Mouse (Mus musculus): ENCODE results near the gene Safb2.

Safb2 gene

DNA sequence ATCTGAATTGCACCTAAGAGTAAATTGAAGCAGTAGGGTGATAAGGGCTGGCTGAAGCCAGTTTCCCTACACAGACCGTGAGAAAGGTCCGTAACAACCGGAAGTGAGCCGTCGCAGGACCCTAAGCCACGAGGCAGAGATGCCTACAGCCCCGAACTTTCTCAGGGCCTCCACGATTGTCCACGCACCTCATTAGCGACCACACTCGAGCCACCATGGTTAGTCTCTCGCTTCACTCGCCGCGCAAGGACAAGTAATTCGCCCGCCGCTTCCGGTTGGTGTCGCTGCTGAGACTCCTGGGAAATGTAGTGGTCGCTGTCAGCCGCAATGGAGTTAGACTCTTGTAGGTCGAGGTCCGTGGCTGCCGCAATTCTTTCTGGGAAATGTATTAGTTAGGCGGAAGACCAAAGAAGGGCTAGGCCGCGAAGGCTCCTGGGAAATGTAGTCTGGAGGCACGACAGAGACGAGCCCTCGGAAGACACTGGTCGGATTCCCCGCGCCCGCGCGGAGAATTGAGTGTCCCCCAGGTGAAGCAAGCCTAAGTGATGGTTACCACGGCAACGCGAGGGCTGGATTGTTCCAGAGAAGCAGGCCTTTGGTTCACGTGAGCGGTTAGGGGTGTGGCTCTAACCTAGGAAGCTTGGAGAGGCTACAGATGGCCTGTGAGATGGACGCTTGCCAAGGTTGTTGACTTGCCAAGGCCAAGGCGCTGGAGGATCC, 25.2 kb upstream of the Safb2 start, which contains the start of gene 2410015M20Rik:
Gene 2410015M20Rik, minus strand, starts transcription at position 320 of the 720 bp plus-strand sequence.
- DNase-seq (ENCODE audit: low spot score in 2 of 2) = peak; percentile 95 to 96

DNA sequence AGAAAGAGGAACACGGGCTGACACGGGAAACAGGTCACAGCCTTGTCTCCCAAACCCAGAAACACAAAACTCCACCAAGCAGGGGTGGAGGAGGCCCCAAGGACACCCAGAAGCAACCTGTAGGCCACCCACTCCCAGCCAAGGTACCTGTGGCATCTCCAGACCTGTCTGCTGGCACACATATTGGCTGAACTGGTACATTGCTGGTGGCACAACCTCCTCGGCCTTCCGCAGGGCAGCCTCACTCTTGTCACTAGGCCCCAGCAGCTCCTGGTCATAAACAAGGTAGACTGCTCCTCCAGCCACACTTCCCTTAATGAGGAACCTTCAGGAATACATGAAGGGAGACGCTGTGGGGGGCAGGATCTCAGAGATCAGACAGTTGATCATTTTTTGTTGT, 24.3 kb upstream of the Safb2 start:
- DNase-seq (ENCODE audit: low spot score in 2 of 2) = no peak

DNA sequence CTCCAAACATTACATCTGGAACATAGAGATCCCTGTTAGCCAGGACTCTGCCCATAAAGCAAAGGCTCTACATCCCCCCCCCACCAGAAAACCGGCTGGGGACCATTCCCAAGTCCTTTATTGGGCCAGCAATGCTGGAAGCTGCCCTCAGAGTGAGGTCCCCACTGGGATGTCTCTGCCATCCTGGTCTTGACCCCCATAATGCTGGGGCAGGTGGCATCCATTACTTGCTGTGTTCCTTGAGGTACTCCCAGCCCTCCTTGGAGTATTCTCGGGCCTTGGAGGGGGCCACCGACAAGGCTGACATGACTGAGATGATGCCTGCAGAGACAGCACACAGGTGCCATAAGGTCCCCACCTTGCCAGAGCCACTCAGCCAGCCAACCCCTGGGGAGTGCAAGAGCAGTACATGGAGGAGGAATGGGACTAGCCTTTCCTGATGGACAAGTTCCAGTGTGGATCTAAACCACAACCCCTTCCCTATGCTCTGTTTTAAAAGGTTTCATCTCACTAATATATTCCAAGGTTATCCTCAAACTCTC, 23.2 kb upstream of the Safb2 start:
- DNase-seq (ENCODE audit: low spot score in 2 of 2) = no peak

DNA sequence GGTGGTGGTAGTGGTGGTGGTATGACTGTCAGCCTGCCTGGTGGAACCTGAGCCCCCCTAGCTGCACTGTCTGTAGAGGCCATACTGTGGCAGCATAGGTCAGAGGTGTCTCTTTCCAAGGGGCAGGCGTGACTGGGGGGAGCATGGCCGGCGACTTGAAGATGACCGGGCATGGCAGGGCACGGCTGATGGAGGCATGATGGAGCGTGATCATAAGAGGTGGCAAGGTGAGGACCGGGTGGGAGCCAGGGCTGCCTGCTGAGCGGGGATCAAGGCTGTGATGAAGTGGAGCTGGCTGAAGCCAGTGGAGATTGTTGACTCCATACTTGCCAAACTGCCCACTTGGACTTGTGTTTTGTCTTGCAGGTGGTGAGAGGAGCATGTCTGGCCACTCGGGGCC, 21.0 kb upstream of the Safb2 start:
- DNase-seq (ENCODE audit: low spot score in 2 of 2) = no peak

DNA sequence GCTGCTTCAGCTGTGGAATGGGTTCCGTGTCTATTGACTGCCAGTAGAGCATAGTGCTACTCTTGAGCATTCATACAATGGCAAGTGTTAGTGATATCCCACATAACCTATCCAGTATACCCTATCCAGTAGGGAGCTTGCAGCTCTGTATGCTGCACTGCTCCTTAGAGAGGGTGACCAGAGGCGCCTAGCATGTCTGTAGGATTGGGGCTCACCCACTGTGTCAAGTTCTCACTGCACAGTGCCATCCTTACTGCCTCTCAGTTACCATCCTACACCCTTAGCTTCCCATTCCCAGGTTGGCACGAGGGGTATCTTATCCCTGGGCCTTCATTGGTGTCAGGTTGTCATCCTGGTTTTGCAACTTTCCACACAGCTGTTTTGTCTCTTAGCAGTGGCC, 20.0 kb upstream of the Safb2 start:
- no peak for DNase-seq (ENCODE audit: low spot score in 2 of 2)

DNA sequence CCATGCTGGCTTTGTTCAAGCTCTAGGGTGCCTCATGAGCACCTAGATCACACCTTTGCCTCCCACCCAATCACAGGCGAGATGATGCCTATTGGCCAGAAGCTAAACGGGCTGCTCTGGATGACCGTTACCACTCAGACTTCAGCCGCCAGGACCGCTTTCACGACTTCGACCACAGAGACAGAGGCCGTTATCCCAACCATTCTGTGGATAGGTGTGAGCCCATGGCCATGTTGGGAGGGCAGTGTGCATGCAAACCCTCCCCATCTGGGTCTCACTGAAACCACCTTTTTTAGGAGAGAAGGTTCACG, 19.6 kb upstream of the Safb2 start:
- no peak for DNase-seq (ENCODE audit: low spot score in 2 of 2)

DNA sequence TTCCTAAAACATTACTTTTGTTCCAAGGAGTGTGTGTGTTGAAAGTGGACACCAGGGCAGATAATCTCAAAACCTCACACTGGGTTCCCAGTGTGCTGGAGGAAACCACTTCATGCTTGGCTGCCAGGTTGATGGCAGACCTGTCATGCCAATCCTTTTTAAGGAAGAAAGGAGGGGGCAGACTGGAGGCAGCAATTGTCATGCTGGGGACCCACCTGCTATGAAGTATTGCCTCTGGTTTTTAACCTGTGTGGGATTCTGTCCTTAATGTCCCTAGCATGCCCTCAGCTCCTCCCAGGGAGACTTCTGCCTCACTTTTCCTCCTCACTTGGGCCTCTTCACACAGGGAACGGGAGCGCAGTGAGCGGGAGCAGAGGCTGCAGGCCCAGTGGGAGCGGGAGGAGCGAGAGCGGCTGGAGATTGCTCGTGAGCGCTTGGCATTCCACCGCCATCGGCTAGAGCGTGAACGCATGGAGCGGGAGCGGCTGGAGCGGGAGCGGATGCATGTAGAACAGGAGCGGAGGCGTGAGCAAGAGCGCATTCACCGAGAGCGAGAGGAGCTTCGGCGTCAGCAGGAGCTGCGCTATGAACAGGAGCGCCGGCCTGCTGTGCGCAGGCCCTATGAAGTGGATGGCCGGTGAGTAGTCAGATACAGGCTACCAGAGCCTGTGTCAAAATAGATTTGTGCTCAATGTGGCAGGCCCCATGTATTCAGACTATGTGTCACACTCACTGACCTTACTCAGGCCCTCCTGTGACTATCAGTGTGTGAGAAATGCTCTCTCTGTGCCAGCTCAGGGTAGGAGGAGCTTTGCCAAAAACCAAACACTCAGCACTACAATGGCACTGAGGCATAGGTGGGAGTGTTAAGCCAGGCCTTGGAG, 19.0 kb upstream of the Safb2 start:
- no peak for DNase-seq (ENCODE audit: low spot score in 2 of 2)

DNA sequence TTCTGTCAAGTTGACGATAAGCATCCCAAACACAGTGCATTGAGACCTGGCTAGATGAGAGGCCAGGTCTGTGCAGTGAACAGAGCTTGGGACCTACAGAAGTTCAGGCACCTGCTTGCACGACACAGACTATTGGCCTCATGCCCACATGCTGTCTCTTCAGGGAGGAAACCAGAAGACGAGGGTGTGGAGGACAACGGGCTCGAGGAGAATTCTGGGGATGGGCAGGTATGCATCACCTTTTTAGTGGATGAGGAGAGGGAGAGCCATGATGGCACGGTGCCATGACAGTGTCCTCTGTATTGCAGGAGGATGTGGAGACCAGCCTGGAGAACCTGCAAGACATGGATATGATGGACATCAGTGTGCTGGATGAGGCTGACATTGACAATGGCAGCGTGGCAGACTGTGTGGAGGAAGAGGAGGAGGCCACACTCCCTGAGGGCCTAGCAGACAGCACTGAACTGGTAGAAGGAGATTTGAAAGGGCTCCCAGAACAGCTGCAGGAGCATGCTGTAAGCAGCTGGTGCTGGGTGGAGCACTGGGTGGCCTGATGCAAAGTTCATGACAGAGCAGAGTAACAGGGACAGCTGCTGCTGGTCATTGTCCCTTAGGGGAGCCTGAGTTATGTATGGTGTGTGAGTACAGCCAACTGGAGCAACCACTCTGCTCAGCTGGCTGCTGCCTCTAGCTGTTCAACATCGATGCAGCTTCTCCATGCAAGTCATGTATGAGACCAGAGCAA, 9.3 kb upstream of the Safb2 start:
- no peak for DNase-seq (ENCODE audit: low spot score in 2 of 2)

DNA sequence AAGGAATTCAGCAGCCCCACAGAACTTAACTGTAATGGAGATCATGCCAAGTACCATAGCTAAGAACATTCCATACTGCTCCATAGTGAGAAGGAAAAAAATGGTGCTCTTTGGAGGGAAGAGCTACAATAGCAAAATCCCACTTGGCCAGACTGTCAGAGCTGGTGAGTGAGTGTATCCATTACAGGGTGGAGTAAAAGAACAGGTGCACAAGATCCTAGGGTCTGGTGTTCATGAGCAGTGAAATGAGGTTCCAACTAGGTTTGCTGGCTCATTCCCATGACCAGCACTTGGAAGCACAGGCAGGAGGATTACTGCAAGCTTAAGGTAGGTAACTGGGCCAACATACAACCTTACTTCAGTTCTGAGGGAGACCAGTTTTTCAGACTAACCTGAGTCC, 8.2 kb upstream of the Safb2 start:
- DNase-seq (ENCODE audit: low spot score in 2 of 2) = no peak

DNA sequence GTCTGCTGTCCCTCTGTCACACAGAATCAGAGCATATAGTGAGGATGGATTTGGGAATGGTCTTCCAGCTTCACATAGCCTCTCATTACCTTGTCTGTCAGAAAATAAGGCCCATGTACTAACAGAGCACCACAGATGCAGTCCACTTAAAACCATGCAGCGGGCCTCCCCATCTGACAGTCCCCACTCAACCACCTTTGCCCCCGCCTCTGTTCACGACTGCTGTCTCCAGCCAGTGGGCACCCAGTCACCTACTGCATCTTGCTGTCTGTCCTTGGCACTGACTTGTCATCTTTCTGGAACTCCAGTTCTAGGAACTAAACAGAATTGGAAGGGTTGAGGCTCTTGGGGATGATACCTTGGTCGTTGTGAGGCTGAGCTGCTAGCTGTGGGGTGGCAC, 4.5 kb upstream of the Safb2 start:
- DNase-seq (ENCODE audit: low spot score in 2 of 2) = no peak

DNA sequence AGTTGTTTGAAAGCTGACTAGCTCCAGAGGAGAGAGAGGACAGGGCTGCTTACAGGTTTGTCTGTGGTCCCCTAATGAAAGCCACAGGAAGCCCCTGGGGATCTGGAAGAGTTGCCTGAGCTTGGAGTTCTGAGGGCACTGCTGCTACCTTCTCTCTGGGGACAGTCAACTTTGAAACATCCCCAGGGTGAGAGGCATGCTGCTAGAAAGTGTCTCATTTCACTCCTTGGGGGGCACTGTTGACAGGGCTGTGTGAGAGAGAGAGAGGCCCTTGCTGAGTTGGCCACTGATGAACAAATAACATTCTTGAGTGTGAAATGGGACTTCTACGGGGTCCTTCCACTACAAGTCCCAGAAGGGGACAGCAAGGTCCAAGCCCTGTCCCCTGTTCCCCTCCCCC, 3.4 kb upstream of the Safb2 start:
- DNase-seq (ENCODE audit: low spot score in 2 of 2) = no peak

DNA sequence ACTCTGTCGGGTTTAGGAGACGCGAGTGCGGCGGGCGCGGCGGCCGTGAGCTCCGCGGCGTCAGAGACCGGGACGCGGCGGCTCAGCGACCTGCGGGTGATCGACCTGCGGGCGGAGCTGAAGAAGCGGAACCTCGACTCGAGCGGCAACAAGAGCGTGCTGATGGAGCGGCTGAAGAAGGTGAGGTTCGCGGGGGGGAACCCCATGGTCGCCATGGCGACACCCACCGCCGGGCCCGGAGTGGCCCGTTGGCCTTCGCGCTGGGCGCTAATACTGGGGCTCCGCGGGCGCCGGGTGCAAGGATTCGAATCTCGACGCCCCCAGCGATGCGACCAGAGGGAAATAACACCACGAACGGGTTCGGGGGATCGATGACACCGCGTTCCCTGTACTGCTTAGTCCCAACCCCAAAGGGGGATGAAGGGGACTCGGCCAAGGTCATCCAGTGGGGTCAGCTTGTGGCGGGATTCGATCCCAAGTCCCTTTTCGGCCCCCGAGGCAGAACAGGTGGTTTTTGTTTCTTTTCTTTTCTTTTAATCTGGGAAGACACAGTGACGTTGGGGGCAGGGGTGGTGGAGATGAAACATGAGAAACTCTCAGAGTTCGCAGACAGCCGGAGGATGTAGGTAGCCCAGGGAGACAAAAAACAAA, 911 bp upstream of the Safb2 start:
- DNase-seq (ENCODE audit: low spot score in 2 of 2) = peak in 1 of 2 experiments; percentile 31

DNA sequence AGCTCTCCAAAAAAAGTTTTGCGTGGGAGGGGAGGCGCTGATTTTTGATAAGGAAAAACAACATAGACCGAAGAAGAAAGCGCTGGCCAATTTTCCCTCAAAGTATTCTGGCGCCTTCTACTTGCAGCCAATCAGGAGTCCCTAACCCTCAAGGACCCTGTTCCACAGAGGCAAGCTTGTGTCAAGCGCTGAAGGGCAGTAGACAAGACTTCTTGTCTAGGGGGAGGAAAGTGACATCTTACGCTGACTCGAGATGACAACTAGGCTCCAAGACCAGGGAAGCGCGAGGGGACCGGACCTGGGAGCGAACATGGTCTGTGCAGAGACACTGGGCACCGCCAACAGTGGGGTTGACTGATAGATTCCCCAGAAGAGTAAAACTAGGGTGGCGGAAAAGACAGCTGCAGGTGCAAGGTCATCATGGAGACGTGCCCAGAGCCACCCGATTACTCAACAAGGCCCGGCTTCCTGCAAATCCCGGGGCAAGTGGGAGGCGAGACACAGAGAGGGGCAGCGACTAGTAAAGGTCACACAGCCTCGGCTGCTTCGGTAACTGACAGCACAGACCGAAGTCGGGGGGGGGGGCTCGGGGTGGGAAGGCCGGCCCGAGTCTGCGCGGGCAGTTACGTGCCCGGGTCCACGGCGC, 651 bp downstream of the Safb2 start:
- DNase-seq (ENCODE audit: low spot score in 2 of 2) = no peak

DNA sequence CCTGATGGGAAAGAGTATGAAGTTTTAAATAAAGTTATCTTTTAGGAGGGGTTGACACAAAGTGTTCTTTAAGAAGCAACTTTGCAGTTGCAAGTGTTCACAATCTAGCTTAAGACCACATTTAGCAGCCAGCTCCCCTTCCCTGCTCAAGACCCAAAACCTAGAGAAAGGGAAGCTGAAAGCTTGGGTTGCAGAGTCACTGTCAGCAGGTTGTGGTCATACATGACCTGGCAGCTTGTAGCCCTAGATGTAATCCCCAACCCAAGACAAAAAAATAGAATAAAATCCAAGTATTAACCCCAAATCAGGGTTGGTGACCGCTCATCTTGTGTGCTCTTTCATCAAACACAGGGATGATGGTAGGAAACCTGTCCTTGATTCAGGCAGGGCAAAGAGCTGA, 1.3 kb downstream of the Safb2 start:
- no peak for DNase-seq (ENCODE audit: low spot score in 2 of 2)

DNA sequence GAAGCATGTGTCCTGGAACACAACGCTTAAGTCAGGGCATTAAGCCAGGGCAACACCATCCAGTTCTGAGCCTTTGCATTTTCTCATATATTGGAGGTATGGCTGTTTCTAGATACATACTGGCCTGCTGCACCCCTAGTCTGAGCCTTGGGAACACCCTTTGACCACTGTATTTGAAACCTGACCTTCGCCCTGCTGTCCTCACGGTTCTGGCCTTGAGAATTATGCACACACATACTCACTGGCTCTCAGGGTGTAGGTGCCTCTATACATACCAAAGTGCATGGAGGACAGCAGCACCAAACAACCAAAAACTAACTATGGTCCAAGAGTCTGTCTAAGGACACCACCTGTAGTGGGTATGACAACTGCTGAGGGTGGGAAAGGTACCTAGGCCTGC, 11.4 kb downstream of the Safb2 start:
- DNase-seq (ENCODE audit: low spot score in 2 of 2) = no peak

DNA sequence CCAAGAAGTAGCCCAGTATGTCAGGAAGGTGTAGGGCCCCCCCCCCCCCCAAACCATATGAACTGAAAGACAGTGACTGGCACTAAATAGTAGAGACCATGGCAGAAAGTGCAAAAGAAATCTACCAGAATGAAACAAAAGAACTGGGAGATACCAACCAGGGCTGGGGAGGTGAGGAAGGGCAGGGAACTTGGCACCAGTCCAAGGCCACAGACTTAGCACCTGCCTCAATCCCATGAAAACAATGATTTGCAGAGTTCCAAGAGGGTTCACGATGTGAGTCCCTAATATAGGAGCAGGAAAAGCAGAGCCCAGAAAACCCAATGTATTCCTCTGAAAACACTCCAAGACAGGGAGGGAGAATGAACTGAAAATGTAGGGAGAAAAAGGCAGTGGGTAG, 12.2 kb downstream of the Safb2 start:
- DNase-seq (ENCODE audit: low spot score in 2 of 2) = no peak

DNA sequence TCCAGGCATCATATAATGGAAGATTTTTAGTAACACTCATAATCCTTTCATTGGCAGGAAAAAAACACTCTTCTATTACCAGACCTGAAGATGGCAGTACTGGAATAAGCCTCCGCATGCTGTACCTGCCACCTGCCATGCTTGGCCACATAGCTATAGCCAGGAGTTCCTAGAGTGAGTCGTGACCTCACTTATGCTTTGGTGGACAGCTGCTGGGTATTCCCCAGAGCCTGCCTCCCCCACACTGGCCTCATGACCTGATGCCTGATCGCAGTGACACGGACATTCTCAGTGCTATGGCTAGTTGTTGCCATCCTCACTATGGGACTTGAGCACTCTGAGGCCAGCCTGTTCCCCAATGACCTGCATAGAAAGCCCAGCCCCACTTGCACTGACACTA, 14.1 kb downstream of the Safb2 start:
- no peak for DNase-seq (ENCODE audit: low spot score in 2 of 2)

DNA sequence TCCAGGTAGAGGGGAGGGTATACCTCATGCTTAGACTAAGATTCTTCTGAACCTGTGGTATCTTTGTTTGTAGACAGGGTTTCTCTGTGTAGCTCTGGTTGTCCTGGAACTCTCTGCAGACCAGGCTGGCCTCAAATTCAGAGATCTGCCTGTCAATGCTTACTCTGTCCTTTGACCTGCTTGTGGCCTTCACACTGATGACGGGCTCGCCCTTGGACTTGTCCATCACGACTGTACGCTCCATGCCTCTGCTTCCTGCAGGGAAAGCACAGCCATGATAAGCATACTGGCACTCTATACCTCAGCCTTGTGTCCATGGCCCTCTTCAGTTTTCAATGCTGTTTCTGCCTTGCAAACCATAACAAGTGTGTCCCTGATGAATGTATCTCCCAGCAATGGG, 17.0 kb downstream of the Safb2 start:
- DNase-seq (ENCODE audit: low spot score in 2 of 2) = no peak

DNA sequence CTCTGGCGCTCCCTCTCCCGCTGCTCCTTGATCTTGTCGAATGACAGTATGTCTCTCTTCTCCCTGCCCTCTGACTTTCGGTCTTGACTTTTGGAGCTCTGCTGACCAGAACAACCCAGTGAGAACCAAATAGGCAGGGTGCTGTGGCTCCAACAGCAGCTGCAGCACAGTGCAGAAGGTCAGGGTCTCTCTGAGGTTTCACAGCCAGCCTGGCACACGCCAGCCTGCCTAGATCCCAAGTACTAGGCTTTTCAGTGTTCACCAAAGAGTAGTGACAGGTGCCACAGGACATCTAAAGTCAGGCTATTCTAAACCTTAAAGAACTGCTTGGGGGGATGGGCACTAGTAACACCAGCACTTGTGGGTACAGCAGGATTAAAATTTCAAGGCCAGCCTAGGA, 17.5 kb downstream of the Safb2 start:
- no peak for DNase-seq (ENCODE audit: low spot score in 2 of 2)

DNA sequence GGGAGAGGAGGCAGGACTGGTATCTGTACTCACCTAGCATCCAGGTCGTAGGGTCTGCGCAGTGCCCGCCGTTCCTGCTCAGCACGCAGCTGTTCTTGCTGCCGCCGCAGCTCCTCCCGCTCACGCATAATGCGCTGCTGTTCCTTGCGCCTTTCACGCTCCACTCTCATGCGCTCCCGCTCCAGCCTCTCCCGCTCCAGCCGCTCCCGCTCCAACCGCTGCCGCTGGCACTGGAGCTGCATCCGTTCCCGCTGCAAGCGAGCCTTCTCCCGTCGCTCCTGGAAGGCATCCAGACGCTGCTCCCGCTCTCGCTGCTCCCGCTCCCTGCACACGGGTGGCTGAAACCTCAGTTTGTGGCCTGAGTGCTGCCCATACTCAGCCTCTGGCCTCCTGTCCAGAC, 18.1 kb downstream of the Safb2 start:
- DNase-seq (ENCODE audit: low spot score in 2 of 2) = no peak

DNA sequence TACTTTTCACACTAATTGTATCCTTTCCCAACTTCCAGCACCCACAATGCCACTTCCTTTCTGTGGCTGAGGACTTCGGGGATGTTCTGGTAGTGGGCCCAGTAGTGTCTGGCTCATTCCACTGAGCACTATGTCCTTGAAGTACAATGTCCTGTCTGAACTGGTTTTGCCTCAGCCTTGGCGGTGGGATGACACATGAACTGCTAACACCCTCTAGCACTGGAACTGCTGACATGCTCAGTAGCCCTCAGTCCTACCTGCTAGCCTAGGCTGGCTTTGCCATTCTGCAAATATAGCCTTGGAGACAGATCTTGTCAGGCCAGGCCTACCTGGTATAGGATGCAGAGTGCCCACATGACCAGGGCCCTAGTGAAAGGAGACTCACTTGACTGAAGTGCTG, 22.5 kb downstream of the Safb2 start:
- no peak for DNase-seq (ENCODE audit: low spot score in 2 of 2)

Measured in frontal cortex, postnatal 25 days (tissue).